Mouse (Mus musculus) left cerebral cortex, adult 18-20 months (tissue): ENCODE results near the gene Mylk3. TPM values are rescaled to one million over a fixed set of nuclear protein-coding genes. Genes with fewer than 3 reads are reported as not detected.

Experiments used
- DNase-seq, 2 experiments: peaks; one replicate each; pipeline ENCODE4 v3.0.0; 2021 to 2022; ENCODE audit warnings: low spot score in 2 of 2, mixed read lengths in 1 of 2
- total RNA-seq, 2 experiments: library from RNA; stranded (reverse); gene quantifications; 2 replicates each; pipeline ENCODE4 v1.2.3; 2021

Mylk3 gene
- total RNA-seq, 2 experiments from 2014 or later, result 4.5 to 6.2 TPM

GRCm38 (mm10) chr8:85327036-85327435, 59.1 kb downstream of the Mylk3 start:
- no peak for DNase-seq

- no peak for DNase-seq
Measured at GRCm38 (mm10) chr8:85323084-85323483, 63.1 kb downstream of the Mylk3 start.

- no peak for DNase-seq
Measured at GRCm38 (mm10) chr8:85321981-85322380, 64.2 kb downstream of the Mylk3 start.

GRCm38 (mm10) chr8:85318534-85318933, 67.6 kb downstream of the Mylk3 start:
- no peak for DNase-seq

GRCm38 (mm10) chr8:85313036-85313435, 73.1 kb downstream of the Mylk3 start:
- DNase-seq, result no peak

- peak in 1 of 2 experiments; percentile 6 for DNase-seq
Measured at GRCm38 (mm10) chr8:85311743-85312142, 74.4 kb downstream of the Mylk3 start.

- DNase-seq, result no peak
Measured at GRCm38 (mm10) chr8:85308564-85308963, 77.6 kb downstream of the Mylk3 start.

- no peak for DNase-seq
Measured at GRCm38 (mm10) chr8:85303531-85303930, 82.6 kb downstream of the Mylk3 start.

- DNase-seq, result no peak
Measured at GRCm38 (mm10) chr8:85302931-85303330, 83.2 kb downstream of the Mylk3 start.

- no peak for DNase-seq
Measured at GRCm38 (mm10) chr8:85301941-85302340, 84.2 kb downstream of the Mylk3 start.

GRCm38 (mm10) chr8:85299434-85300077, 86.6 kb downstream of the Mylk3 start, which contains the start of the genes Orc6 and Vps35:
Gene Orc6 (plus strand): TSS chr8:85299632.
Gene Vps35 (minus strand): TSS chr8:85299802.
- DNase-seq, result peak; percentile 94 to 95

GRCm38 (mm10) chr8:85298600-85299433, 87.3 kb downstream of the Mylk3 start:
- peak in 1 of 2 experiments; percentile 3 for DNase-seq

- DNase-seq, result no peak
Measured at GRCm38 (mm10) chr8:85286846-85287245, 99.3 kb downstream of the Mylk3 start.

Other genes starting within 250 kb of the Mylk3 start
- not detected for gene Cks1brt, start 234.4 kb downstream of the Mylk3 start, total RNA-seq
- gene Olfr371, start 160.4 kb downstream of the Mylk3 start, total RNA-seq, result not detected
- gene Orc6, start 86.7 kb downstream of the Mylk3 start, total RNA-seq, result 10 to 100 TPM; 26.5 to 28.1 TPM
- gene Vps35, start 86.5 kb downstream of the Mylk3 start, total RNA-seq, result 100 to 1,000 TPM; 128 to 133 TPM
- 10 to 100 TPM; 11.4 to 13.2 TPM for gene 4921524J17Rik, start 46.5 kb upstream of the Mylk3 start, total RNA-seq
- gene Gpt2, start 106.2 kb upstream of the Mylk3 start, total RNA-seq, result 10 to 100 TPM; 52.6 to 58.0 TPM
- gene Dnaja2, start 169.0 kb upstream of the Mylk3 start, total RNA-seq, result 100 to 1,000 TPM; 208 to 220 TPM